Mouse (Mus musculus) bone marrow, adult 2 months (tissue): ENCODE data around the gene Rpl34.

Experiments used
- CTCF ChIP-seq: fragments of 200-500 bp; IDR thresholded peaks from 2 replicates; pipeline ENCODE4 v1.5.1; 2011; ENCODE audit warnings: low read length, control low read depth; ENCODE audit not compliant: control insufficient read depth, insufficient read depth
- POLR2A ChIP-seq: fragments of 200-500 bp; IDR thresholded peaks from 2 replicates; pipeline ENCODE4 v1.6.1; 2011; ENCODE audit warnings: low read depth, mild to moderate bottlenecking, control low read depth, low read length, borderline replicate concordance; ENCODE audit not compliant: control insufficient read depth

- TF ChIP-seq CTCF (no peak), POLR2A (no peak)
Observed at GRCm38 (mm10) chr3:130764091-130764490, 33.9 kb upstream of the Rpl34 start.
